Mouse (Mus musculus) liver, embryonic 14.5 days (tissue): ENCODE measurements at regions not wholly inside any gene's neighbourhood (a gene's known extent, or its start where the extent isn't known, plus 50 kb on each side); places are given as distances from the start of the nearest gene placed in this dataset.
"Not testable (repeated sequence)": the region's sequence is repeated elsewhere in the genome, so short reads cannot be mapped to it uniquely, and the experiment has no call there.

ENCODE experiments used
- ATAC-seq: fragments of 200-750 bp; cut with Nextera tagmentation; 2 replicates; pipeline ENCODE4 v1.8.0; 2017; ENCODE audit warnings: moderate number of reproducible peaks, mild to moderate bottlenecking, moderate library complexity; ENCODE audit not compliant: insufficient read depth
- DNase-seq, 3 experiments: peaks; one replicate each; pipeline ENCODE4 v3.0.0-alpha.2; 2012 to 2013; ENCODE audit warnings: low read depth in 3 of 3, low spot score in 3 of 3
- H3K27ac ChIP-seq: fragments of 300-500 bp; sonication (generic); 2 replicates; pipeline ENCODE4 v1.5.1; 2014; ENCODE audit warnings: moderate library complexity, mild to moderate bottlenecking, control low read depth, inconsistent platforms
- H3K27me3 ChIP-seq: fragments of 300-500 bp; sonication (generic); 2 replicates; pipeline ENCODE4 v1.6.1; 2014; ENCODE audit warnings: mild to moderate bottlenecking, low read length, moderate library complexity; ENCODE audit not compliant: control insufficient read depth, insufficient read depth
- H3K36me3 ChIP-seq: fragments of 300-500 bp; sonication (generic); replicated peaks from 2 replicates; pipeline ENCODE4 v1.6.1; 2014; ENCODE audit warnings: low read depth; ENCODE audit not compliant: control insufficient read depth, insufficient read depth
- H3K4me1 ChIP-seq, 2 experiments: fragments of 200-500 bp in 1 of 2; fragments of 300-500 bp in 1 of 2; sonication (generic) in 1 of 2; replicated peaks; 2 replicates each; pipeline ENCODE4 v1.6.1; 2012 to 2014; ENCODE audit warnings: antibody characterized with exemption in 1 of 2, inconsistent platforms in 1 of 2, low read length in 1 of 2; ENCODE audit not compliant: control insufficient read depth in 2 of 2, insufficient read depth in 2 of 2
- H3K4me2 ChIP-seq: fragments of 300-500 bp; sonication (generic); 2 replicates; pipeline ENCODE4 v1.6.1; 2014; ENCODE audit warnings: low read depth, mild to moderate bottlenecking, control low read depth, moderate library complexity
- H3K4me3 ChIP-seq, 2 experiments: fragments of 200-500 bp in 1 of 2; fragments of 300-500 bp in 1 of 2; sonication (generic) in 1 of 2; 2 replicates each; pipeline ENCODE4 v1.5.1; 2012 to 2014; ENCODE audit warnings: low read depth in 2 of 2, low read length in 2 of 2, mild to moderate bottlenecking in 2 of 2, control low read depth in 1 of 2, inconsistent platforms in 1 of 2, moderate library complexity in 1 of 2; ENCODE audit not compliant: insufficient read depth in 1 of 2
- H3K9ac ChIP-seq: fragments of 300-500 bp; sonication (generic); replicated peaks from 2 replicates; pipeline ENCODE4 v1.6.1; 2014; ENCODE audit warnings: mild to moderate bottlenecking, control low read depth, moderate library complexity
- H3K9me3 ChIP-seq: fragments of 300-500 bp; sonication (generic); 2 replicates; pipeline ENCODE4 v1.6.1; 2016; ENCODE audit warnings: low read length, mixed read lengths; ENCODE audit not compliant: control insufficient read depth
- CTCF ChIP-seq: IDR thresholded peaks from 2 replicates; pipeline ENCODE4 v1.5.1; 2016; ENCODE audit warnings: antibody characterized with exemption, low read depth, control low read depth
- EP300 ChIP-seq: IDR thresholded peaks from 2 replicates; pipeline ENCODE4 v1.6.1; 2016; ENCODE audit warnings: antibody characterized with exemption, low read depth
- WGBS: fragments of 180-500 bp; shearing (Covaris S2); extraction: QIAGEN DNeasy Blood & Tissue Kit; methylation state at CpG from one replicate; pipeline ENCODE4 v1.1.7; 2014; ENCODE audit not compliant: insufficient replicate concordance; 5-methylcytosine and 5-hydroxymethylcytosine counted together

GRCm38 (mm10) chr5:42959296-42959862 lies 273.6 kb upstream of the Cpeb2 start:
- DNase-seq (no peak), ATAC-seq (no peak)
- Histone ChIP-seq H3K36me3 (no peaks in the 10 kb centered on the region), H3K9ac (no peak overlapping the region), H3K27me3 (no peaks in the 10 kb centered on the region), H3K4me3 (no peak overlapping the region), H3K9me3 (no peaks in the 10 kb centered on the region), H3K4me1 (no peaks in the 10 kb centered on the region), H3K4me2 (no peak overlapping the region), H3K27ac (no peak overlapping the region)
- WGBS: 61% methylated on average over 9 of the region's 9 CpGs
- TF ChIP-seq CTCF (no peak), EP300 (no peak)

- H3K27ac ChIP-seq, H3K4me1 ChIP-seq, H3K9ac ChIP-seq, H3K4me3 ChIP-seq, H3K9me3 ChIP-seq, H3K27me3 ChIP-seq, ATAC-seq, H3K36me3 ChIP-seq, H3K4me2 ChIP-seq, DNase-seq: not testable (repeated sequence)
- WGBS: 42% methylated on average over 2 of the region's 2 CpGs
These were observed 266.0 kb upstream of the Cpeb2 start for GRCm38 (mm10) chr5:42966952-42967351.

GRCm38 (mm10) chr5:42969209-42969608 lies 263.8 kb upstream of the Cpeb2 start:
- no peak for ATAC-seq
- no peak overlapping the region for H3K9ac ChIP-seq
- no peak overlapping the region for H3K4me3 ChIP-seq
- H3K36me3 ChIP-seq: no peaks in the 10 kb centered on the region
- no peak overlapping the region for H3K4me2 ChIP-seq
- H3K27me3 ChIP-seq: no peaks in the 10 kb centered on the region
- H3K9me3 ChIP-seq: no peaks in the 10 kb centered on the region
- no peak overlapping the region for H3K27ac ChIP-seq
- TF ChIP-seq EP300 (no peak), CTCF (no peak)
- DNase-seq: no peak
- no peaks in the 10 kb centered on the region for H3K4me1 ChIP-seq

GRCm38 (mm10) chr5:42969621-42970020 lies 263.3 kb upstream of the Cpeb2 start:
- Histone ChIP-seq H3K27ac (no peak overlapping the region), H3K4me3 (no peak overlapping the region), H3K9ac (no peak overlapping the region), H3K27me3 (no peaks in the 10 kb centered on the region), H3K4me1 (no peaks in the 10 kb centered on the region), H3K4me2 (no peak overlapping the region), H3K36me3 (no peaks in the 10 kb centered on the region), H3K9me3 (no peaks in the 10 kb centered on the region)
- WGBS: 14% methylated on average over 3 of the region's 3 CpGs
- DNase-seq (no peak), ATAC-seq (no peak)
- TF ChIP-seq CTCF (no peak), EP300 (no peak)

- DNase-seq (no peak), ATAC-seq (no peak)
- H3K9me3 ChIP-seq: no peaks in the 10 kb centered on the region
- TF ChIP-seq EP300: no peak
- TF ChIP-seq CTCF: no peak
- no peak overlapping the region for H3K4me2 ChIP-seq
- 54% methylated on average over 4 of the region's 4 CpGs for WGBS
- H3K27ac ChIP-seq: no peak overlapping the region
- no peaks in the 10 kb centered on the region for H3K36me3 ChIP-seq
- H3K9ac ChIP-seq: no peak overlapping the region
- H3K27me3 ChIP-seq: no peaks in the 10 kb centered on the region
- H3K4me1 ChIP-seq: no peaks in the 10 kb centered on the region
- H3K4me3 ChIP-seq: no peak overlapping the region
These were observed 255.9 kb upstream of the Cpeb2 start for GRCm38 (mm10) chr5:42977108-42977507.
